Mouse (Mus musculus): ENCODE results near the gene Aacs.

The Aacs gene

GRCm38 (mm10) chr5:125493093-125493423 is 17.4 kb downstream of the Aacs start:
- DNase-seq (ENCODE audit: low spot score): no peak

GRCm38 (mm10) chr5:125495655-125496054 is 20.0 kb downstream of the Aacs start:
- DNase-seq (ENCODE audit: low spot score): no peak

GRCm38 (mm10) chr5:125497821-125498600 is 22.4 kb downstream of the Aacs start:
- peak; percentile 52 for DNase-seq (ENCODE audit: low spot score)

GRCm38 (mm10) chr5:125501505-125501904 is 25.9 kb downstream of the Aacs start:
- DNase-seq (ENCODE audit: low spot score): no peak

- DNase-seq (ENCODE audit: low spot score): no peak
Observed at GRCm38 (mm10) chr5:125502186-125502585, 26.6 kb downstream of the Aacs start.

GRCm38 (mm10) chr5:125503628-125504027 is 28.0 kb downstream of the Aacs start:
- no peak for DNase-seq (ENCODE audit: low spot score)

- no peak for DNase-seq (ENCODE audit: low spot score)
Observed at GRCm38 (mm10) chr5:125504692-125505091, 29.1 kb downstream of the Aacs start.

- DNase-seq (ENCODE audit: low spot score): no peak
Observed at GRCm38 (mm10) chr5:125505968-125506367, 30.4 kb downstream of the Aacs start.

GRCm38 (mm10) chr5:125507582-125507981 is 32.0 kb downstream of the Aacs start:
- no peak for DNase-seq (ENCODE audit: low spot score)

GRCm38 (mm10) chr5:125508006-125508405 is 32.4 kb downstream of the Aacs start:
- DNase-seq (ENCODE audit: low spot score): no peak

- DNase-seq (ENCODE audit: low spot score): no peak
Observed at GRCm38 (mm10) chr5:125509541-125509940, 33.9 kb downstream of the Aacs start.

GRCm38 (mm10) chr5:125515006-125515405 is 39.4 kb downstream of the Aacs start:
- no peak for DNase-seq (ENCODE audit: low spot score)

GRCm38 (mm10) chr5:125518640-125519039 is 43.0 kb downstream of the Aacs start:
- no peak for DNase-seq (ENCODE audit: low spot score)

GRCm38 (mm10) chr5:125520930-125521590 is 45.4 kb downstream of the Aacs start:
- DNase-seq (ENCODE audit: low spot score): no peak

- DNase-seq (ENCODE audit: low spot score): no peak
Observed at GRCm38 (mm10) chr5:125523361-125523760, 47.7 kb downstream of the Aacs start.

- no peak for DNase-seq (ENCODE audit: low spot score)
Observed at GRCm38 (mm10) chr5:125525516-125525915, 49.9 kb downstream of the Aacs start.

- no peak for DNase-seq (ENCODE audit: low spot score)
Observed at GRCm38 (mm10) chr5:125526464-125526863, 50.9 kb downstream of the Aacs start.

- peak; percentile 64 for DNase-seq (ENCODE audit: low spot score)
Observed at GRCm38 (mm10) chr5:125529109-125529508, 53.5 kb downstream of the Aacs start.

GRCm38 (mm10) chr5:125531634-125532033 is 56.0 kb downstream of the Aacs start, which contains the start of gene Tmem132b:
TSS of gene Tmem132b (plus strand) at chr5:125531774.
- DNase-seq (ENCODE audit: low spot score): no peak

- no peak for DNase-seq (ENCODE audit: low spot score)
Observed at GRCm38 (mm10) chr5:125532191-125532544, 56.6 kb downstream of the Aacs start.

GRCm38 (mm10) chr5:125532545-125533224 is 57.1 kb downstream of the Aacs start:
- DNase-seq (ENCODE audit: low spot score): no peak

- DNase-seq (ENCODE audit: low spot score): no peak
Observed at GRCm38 (mm10) chr5:125533225-125533900, 57.7 kb downstream of the Aacs start.
